Mouse (Mus musculus) MEL (cell line): ENCODE measurements around the gene Haus2. TPM values are rescaled to one million over a fixed set of nuclear protein-coding genes. Genes with fewer than 3 reads are reported as not detected.

Source experiments
- DNase-seq: peaks from one replicate; pipeline ENCODE4 v3.0.0; 2011; ENCODE audit warnings: low read depth, low spot score
- H3K27ac ChIP-seq: 2 replicates; pipeline ENCODE4 v1.5.1; 2012; ENCODE audit warnings: low read depth, mild to moderate bottlenecking, control low read depth, low read length, moderate library complexity; ENCODE audit not compliant: control insufficient read depth
- H3K27me3 ChIP-seq, 2 experiments: fragments of 150-350 bp in 1 of 2; sonication (generic) in 1 of 2; 2 replicates each; pipeline ENCODE4 v1.6.1; 2012; ENCODE audit warnings: low read length in 2 of 2, mild to moderate bottlenecking in 2 of 2, improper control_type of control experiment in 1 of 2, moderate library complexity in 1 of 2; ENCODE audit not compliant: insufficient read depth in 2 of 2, control insufficient read depth in 1 of 2
- H3K36me3 ChIP-seq, 2 experiments: 2 replicates each; pipeline ENCODE4 v1.6.1; 2012 to 2014; ENCODE audit warnings: low read length in 2 of 2, improper control_type of control experiment in 1 of 2, inconsistent platforms in 1 of 2, mild to moderate bottlenecking in 1 of 2; ENCODE audit not compliant: insufficient read depth in 2 of 2, control insufficient read depth in 1 of 2
- H3K4me1 ChIP-seq, 2 experiments: fragments of 150-350 bp in 1 of 2; sonication (generic) in 1 of 2; 2 replicates each; pipeline ENCODE4 v1.6.1; 2012; ENCODE audit warnings: low read length in 2 of 2, improper control_type of control experiment in 1 of 2, mild to moderate bottlenecking in 1 of 2; ENCODE audit not compliant: insufficient read depth in 2 of 2, control insufficient read depth in 1 of 2
- H3K4me3 ChIP-seq, 2 experiments: fragments of 150-350 bp in 1 of 2; sonication (generic) in 1 of 2; 2 replicates each; pipeline ENCODE4 v1.5.1; 2012; ENCODE audit warnings: low read depth in 2 of 2, low read length in 2 of 2, mild to moderate bottlenecking in 2 of 2, moderate library complexity in 2 of 2, control low read depth in 1 of 2, improper control_type of control experiment in 1 of 2; ENCODE audit not compliant: control insufficient read depth in 1 of 2, insufficient read depth in 1 of 2
- H3K79me2 ChIP-seq: 2 replicates; pipeline ENCODE4 v1.6.1; 2012; ENCODE audit warnings: mild to moderate bottlenecking, low read length, moderate library complexity; ENCODE audit not compliant: control insufficient read depth, poor library complexity, insufficient read depth
- H3K9ac ChIP-seq: 2 replicates; pipeline ENCODE4 v1.6.1; 2012; ENCODE audit warnings: low read depth, mild to moderate bottlenecking, control low read depth, low read length, moderate library complexity; ENCODE audit not compliant: control insufficient read depth, poor library complexity, severe bottlenecking
- H3K9me3 ChIP-seq: fragments of 150-350 bp; sonication (generic); replicated peaks from 2 replicates; pipeline ENCODE4 v1.6.1; 2012; ENCODE audit warnings: mild to moderate bottlenecking, low read length, improper control_type of control experiment, moderate library complexity; ENCODE audit not compliant: insufficient read depth
- CHD1 ChIP-seq: IDR thresholded peaks from 2 replicates; pipeline ENCODE4 v1.6.1; 2012; ENCODE audit warnings: low read depth, mild to moderate bottlenecking, inconsistent platforms, low read length, improper control_type of control experiment
- CHD2 ChIP-seq: IDR thresholded peaks from 2 replicates; pipeline ENCODE4 v1.6.1; 2011; ENCODE audit warnings: low read length, improper control_type of control experiment
- ELF1 ChIP-seq: IDR thresholded peaks from 2 replicates; pipeline ENCODE4 v1.6.1; 2014; ENCODE audit warnings: low read depth, mild to moderate bottlenecking, inconsistent platforms, low read length, improper control_type of control experiment, moderate library complexity
- EP300 ChIP-seq, 2 experiments: IDR thresholded peaks; 2 replicates each; pipeline ENCODE4 v1.6.1; 2011; ENCODE audit warnings: improper control_type of control experiment in 2 of 2, low read length in 2 of 2, low read depth in 1 of 2, mild to moderate bottlenecking in 1 of 2
- ETS1 ChIP-seq: IDR thresholded peaks from 2 replicates; pipeline ENCODE4 v1.6.1; 2012; ENCODE audit warnings: low read depth, mild to moderate bottlenecking, inconsistent platforms, low read length, improper control_type of control experiment, moderate library complexity
- HCFC1 ChIP-seq: IDR thresholded peaks from 2 replicates; pipeline ENCODE4 v1.6.1; 2012; ENCODE audit warnings: low read depth, mild to moderate bottlenecking, inconsistent platforms, low read length, improper control_type of control experiment, moderate library complexity
- JUND ChIP-seq: IDR thresholded peaks from 2 replicates; pipeline ENCODE4 v1.6.1; 2011; ENCODE audit warnings: low read depth, mild to moderate bottlenecking, improper control_type of control experiment, low read length
- MAZ ChIP-seq: IDR thresholded peaks from 2 replicates; pipeline ENCODE4 v1.6.1; 2012; ENCODE audit warnings: low read depth, mild to moderate bottlenecking, inconsistent platforms, low read length, improper control_type of control experiment
- MEF2A ChIP-seq: IDR thresholded peaks from 2 replicates; pipeline ENCODE4 v1.6.1; 2014; ENCODE audit warnings: low read depth, mild to moderate bottlenecking, inconsistent platforms, low read length, improper control_type of control experiment; ENCODE audit not compliant: poor library complexity, insufficient replicate concordance, severe bottlenecking; ENCODE audit errors: extremely low read depth
- MXI1 ChIP-seq: IDR thresholded peaks from 2 replicates; pipeline ENCODE4 v1.6.1; 2011; ENCODE audit warnings: mild to moderate bottlenecking, low read depth, low read length, improper control_type of control experiment
- MYB ChIP-seq: IDR thresholded peaks from 2 replicates; pipeline ENCODE4 v1.6.1; 2011; ENCODE audit warnings: mild to moderate bottlenecking, low read depth, low read length, improper control_type of control experiment
- NRF1 ChIP-seq: IDR thresholded peaks from 2 replicates; pipeline ENCODE4 v1.6.1; 2014; ENCODE audit warnings: low read depth, mild to moderate bottlenecking, inconsistent platforms, low read length, improper control_type of control experiment, moderate library complexity; ENCODE audit not compliant: poor library complexity, insufficient read depth, severe bottlenecking
- RCOR1 ChIP-seq: IDR thresholded peaks from 2 replicates; pipeline ENCODE4 v1.6.1; 2012; ENCODE audit warnings: low read depth, mild to moderate bottlenecking, inconsistent platforms, low read length, improper control_type of control experiment
- SIN3A ChIP-seq: IDR thresholded peaks from 2 replicates; pipeline ENCODE4 v1.6.1; 2012; ENCODE audit warnings: low read length, improper control_type of control experiment, inconsistent platforms
- TAL1 ChIP-seq: IDR thresholded peaks from 2 replicates; pipeline ENCODE4 v1.6.1; 2012; ENCODE audit warnings: mild to moderate bottlenecking, inconsistent platforms, low read length, moderate library complexity, mixed read lengths
- TCF12 ChIP-seq: IDR thresholded peaks from 2 replicates; pipeline ENCODE4 v1.6.1; 2014; ENCODE audit warnings: low read depth, mild to moderate bottlenecking, inconsistent platforms, low read length, improper control_type of control experiment, moderate library complexity
- USF1 ChIP-seq: IDR thresholded peaks from 2 replicates; pipeline ENCODE4 v1.6.1; 2014; ENCODE audit warnings: low read depth, mild to moderate bottlenecking, inconsistent platforms, low read length, improper control_type of control experiment, moderate library complexity
- ZC3H11A ChIP-seq: IDR thresholded peaks from 2 replicates; pipeline ENCODE4 v1.6.1; 2012; ENCODE audit warnings: low read depth, mild to moderate bottlenecking, inconsistent platforms, low read length, improper control_type of control experiment
- ZKSCAN1 ChIP-seq: IDR thresholded peaks from 2 replicates; pipeline ENCODE4 v1.6.1; 2012; ENCODE audit warnings: low read depth, mild to moderate bottlenecking, inconsistent platforms, low read length, improper control_type of control experiment, moderate library complexity
- ZNF384 ChIP-seq: IDR thresholded peaks from 2 replicates; pipeline ENCODE4 v1.6.1; 2012; ENCODE audit warnings: low read depth, mild to moderate bottlenecking, inconsistent platforms, low read length, improper control_type of control experiment
- polyA plus RNA-seq, 2 experiments: library from polyadenylated mRNA; stranded (reverse) in 1 of 2; unstranded in 1 of 2; fragments of >175 nt in 1 of 2; fragments of >200 nt in 1 of 2; gene quantifications; 2 replicates each; pipeline versions ENCODE4 v1.2.1 to v1.2.4; 2012; ENCODE audit warnings: low replicate concordance in 2 of 2, low read depth in 1 of 2; ENCODE audit not compliant: insufficient read length in 2 of 2, insufficient read depth in 1 of 2, missing spikeins in 1 of 2
- total RNA-seq: library from RNA; depleted of rRNA; stranded (reverse); fragments of 300-350 nt; gene quantifications from 2 replicates; pipeline ENCODE4 v1.2.3, GENCODE M21; 2012

Gene Haus2
- total and polyA plus RNA-seq, 3 experiments, result 14.5 to 16.7 TPM; not detected in 1

- TF ChIP-seq MAZ (no peak), SIN3A (peak; percentile 88), TAL1 (peak; percentile 76), TCF12 (0 out of 2 replicates have a peak, but pooled peaks have one; percentile 37), MXI1 (peak; percentile 41; the same call in 1 of the 2 replicates), CHD2 (no peak), ZC3H11A (no peak), ELF1 (no peak), RCOR1 (no peak), EP300 (IDR thresholded peaks at IDR 0.05; ENCODE audit: low read depth in 1 of 2, low read length in 2 of 2) (peak; percentile 42 to 67; a peak in 3 of 4 replicates), USF1 (peak; percentile 87), MEF2A (no peak), ZKSCAN1 (no peak), JUND (no peak), ZNF384 (no peak), ETS1 (peak; percentile 93), MYB (no peak), HCFC1 (no peak)
- TF ChIP-seq, all 39 proteins: peak for 12
These were observed 30.9 kb upstream of the Haus2 start (continued) for GRCm38 (mm10) chr2:120578286-120578685.

- Histone ChIP-seq H3K27me3 (no peaks in the 10 kb centered on the region), H3K4me3 (no peak overlapping the region), H3K4me1 (no peaks in the 10 kb centered on the region; a peak in 1 of 4 replicates), H3K36me3 (peaks cover 7 to 19% of the 10 kb centered on the region in 2 experiments), H3K9ac (no peak overlapping the region), H3K79me2 (no peaks in the 10 kb centered on the region), H3K27ac (no peak overlapping the region), H3K9me3 (no peaks in the 10 kb centered on the region)
- TF ChIP-seq CHD1, result no peak
- TF ChIP-seq NRF1, result no peak
- TF ChIP-seq MEF2A, result no peak
- no peak for TF ChIP-seq SIN3A
- no peak for DNase-seq
These were observed 19.4 kb upstream of the Haus2 start for GRCm38 (mm10) chr2:120589759-120590158.
